Mouse (Mus musculus): ENCODE data around the gene Naaladl2.

DNA sequence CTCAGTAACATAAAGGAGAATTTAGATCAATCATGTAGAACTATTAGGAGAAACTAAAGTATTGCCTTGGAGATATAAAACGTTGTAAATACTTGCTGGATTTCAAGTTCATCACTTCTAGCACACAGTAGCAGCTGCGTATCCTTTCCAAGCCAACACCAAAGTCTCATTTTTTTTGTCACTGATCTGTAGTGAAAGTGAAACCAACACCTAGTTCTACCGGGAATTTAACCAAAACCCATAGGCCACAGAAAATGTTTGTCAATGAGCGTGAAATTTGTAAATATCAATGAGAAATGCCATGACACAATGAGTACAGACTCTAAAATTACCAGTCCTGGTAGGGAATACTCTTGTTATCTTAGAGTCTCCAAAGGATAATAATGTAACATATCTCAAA is 80.8 kb downstream of the Naaladl2 start:
- TF ChIP-seq CHD1 (IDR thresholded peaks at IDR 0.05; ENCODE audit: low read depth, low read length), result no peak
- no peak for TF ChIP-seq USF1 (IDR thresholded peaks at IDR 0.05; ENCODE audit: low read depth, low read length)
- peak; percentile 63 for TF ChIP-seq EP300 (IDR thresholded peaks at IDR 0.05; ENCODE audit: low read length)
- no peak for TF ChIP-seq TBP (conservative IDR thresholded peaks at IDR 0.05; ENCODE audit: low read depth, low read length)
- no peak for TF ChIP-seq CTCF (conservative IDR thresholded peaks at IDR 0.05 in 1 of 2, IDR thresholded peaks at IDR 0.05 in 1 of 2; ENCODE audit: low read depth in 2 of 2, low read length in 2 of 2)
- no peak for TF ChIP-seq MYC (IDR thresholded peaks at IDR 0.05; ENCODE audit: low read depth, low read length)
- no peak for TF ChIP-seq NRF1 (IDR thresholded peaks at IDR 0.05; ENCODE audit: low read depth, low read length)
- TF ChIP-seq ZMIZ1 (IDR thresholded peaks at IDR 0.05; ENCODE audit: low read depth, low read length), result no peak
- no peak for TF ChIP-seq HCFC1 (IDR thresholded peaks at IDR 0.05; ENCODE audit: low read depth, low read length)
- TF ChIP-seq NELFE (IDR thresholded peaks at IDR 0.05; ENCODE audit: low read depth, low read length), result no peak
- no peak for TF ChIP-seq POLR2AphosphoS2 (IDR thresholded peaks at IDR 0.05; ENCODE audit: low read depth, low read length)
- TF ChIP-seq MEF2A (IDR thresholded peaks at IDR 0.05; ENCODE audit: borderline replicate concordance, low read depth, low read length), result 0 out of 2 replicates have a peak, but pooled peaks have one; percentile 11
- TF ChIP-seq SIN3A (IDR thresholded peaks at IDR 0.05; ENCODE audit: low read length), result no peak
- TF ChIP-seq POLR2A (IDR thresholded peaks at IDR 0.05; ENCODE audit: low read depth, low read length), result no peak

Data from CH12.LX (cell line).